Mouse (Mus musculus): ENCODE results near the gene Iqck.

DNA sequence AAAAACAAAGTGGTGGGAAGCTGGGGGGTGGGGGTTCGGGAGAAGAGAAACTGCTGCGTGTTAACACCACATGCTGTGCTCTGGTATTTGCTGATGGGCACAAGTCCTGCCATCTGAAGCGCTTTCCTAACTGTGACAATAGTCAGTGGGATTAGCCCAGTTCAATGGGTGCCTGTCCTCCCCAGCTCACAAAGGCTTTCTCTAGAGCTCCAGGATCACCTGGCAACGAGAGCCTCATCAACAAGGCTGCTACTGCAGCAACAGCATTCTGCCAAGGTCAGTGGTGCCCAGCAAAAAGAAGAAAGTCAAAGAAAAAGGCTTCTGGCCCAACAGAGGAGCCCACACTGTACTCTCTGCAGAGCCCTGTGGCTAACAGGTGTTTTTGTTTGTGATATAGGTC lies 81.3 kb downstream of the Iqck start:
- no peak for TF ChIP-seq CTCF (IDR thresholded peaks at IDR 0.05; ENCODE audit: low read depth)
- no peak for TF ChIP-seq EP300 (IDR thresholded peaks at IDR 0.05; ENCODE audit: low read depth)

All from heart, postnatal 0 days (tissue).